Mouse (Mus musculus) embryonic fibroblast, embryonic 13.5 days (primary cell): ENCODE results near the gene Cog2.

Experiments used
- CTCF ChIP-seq: IDR thresholded peaks from 2 replicates; pipeline ENCODE4 v1.5.1; 2011; ENCODE audit warnings: mild to moderate bottlenecking, control low read depth, low read length, moderate library complexity, borderline replicate concordance; ENCODE audit not compliant: insufficient read depth
- POLR2A ChIP-seq: IDR thresholded peaks from 2 replicates; pipeline ENCODE4 v1.6.1; 2011; ENCODE audit warnings: low read depth, mild to moderate bottlenecking, control low read depth, low read length, moderate library complexity

DNA sequence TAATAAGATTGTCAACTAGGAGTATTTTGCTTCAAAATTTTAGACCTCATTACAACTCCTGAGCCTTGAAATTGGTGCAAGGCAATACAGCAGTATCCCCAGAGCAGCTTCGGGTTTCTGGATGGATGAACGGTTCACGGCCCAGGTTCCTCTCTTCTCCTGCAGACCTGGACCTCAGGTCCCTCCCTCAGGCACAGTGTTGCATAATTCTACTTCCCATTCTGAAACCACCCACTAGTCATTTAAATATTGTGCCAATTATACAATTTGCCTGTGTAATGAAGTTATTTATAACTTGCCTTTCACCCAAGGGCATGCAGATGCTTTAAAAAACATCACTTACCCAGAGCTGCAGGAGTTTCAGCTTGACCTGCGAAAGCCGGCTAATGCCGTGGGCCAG, 31.3 kb upstream of the Cog2 start:
- TF ChIP-seq CTCF = no peak
- TF ChIP-seq POLR2A = no peak
